Mouse (Mus musculus): ENCODE results near the gene Batf3.

The Batf3 gene

DNA sequence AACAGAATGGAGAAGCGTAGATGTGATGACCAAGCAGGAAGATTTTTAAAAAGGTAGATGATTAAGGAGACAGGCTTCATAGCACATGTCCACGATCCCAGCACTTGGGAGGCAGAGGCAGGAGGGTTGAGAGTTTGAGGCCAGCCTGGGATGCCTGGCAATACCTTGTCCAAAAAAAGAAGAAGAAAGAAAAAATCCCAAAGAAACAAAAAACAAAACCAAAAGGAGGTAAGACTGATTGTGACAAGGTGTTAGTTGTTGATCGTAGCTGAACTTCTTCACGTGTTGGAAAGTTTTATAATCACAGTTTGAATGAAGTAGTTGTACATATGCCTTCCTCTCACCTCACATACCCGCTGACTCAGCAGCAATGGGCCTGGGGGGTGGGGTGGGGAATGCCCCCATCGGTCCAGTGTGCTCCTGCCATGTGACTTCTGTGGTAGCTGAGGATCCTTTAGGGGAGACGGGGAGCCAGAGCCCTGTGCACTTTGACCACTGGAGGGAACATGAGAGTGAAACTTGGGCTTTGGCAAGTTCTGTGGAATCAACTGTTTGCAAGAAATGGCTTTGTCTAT, 11.3 kb upstream of the Batf3 start:
- no peak for DNase-seq (ENCODE audit: extremely low spot score, low spot score)

- no peak for DNase-seq (ENCODE audit: extremely low spot score, low spot score)
Measured at GRCm38 (mm10) chr1:191086960-191087359, 10.7 kb upstream of the Batf3 start.

DNA sequence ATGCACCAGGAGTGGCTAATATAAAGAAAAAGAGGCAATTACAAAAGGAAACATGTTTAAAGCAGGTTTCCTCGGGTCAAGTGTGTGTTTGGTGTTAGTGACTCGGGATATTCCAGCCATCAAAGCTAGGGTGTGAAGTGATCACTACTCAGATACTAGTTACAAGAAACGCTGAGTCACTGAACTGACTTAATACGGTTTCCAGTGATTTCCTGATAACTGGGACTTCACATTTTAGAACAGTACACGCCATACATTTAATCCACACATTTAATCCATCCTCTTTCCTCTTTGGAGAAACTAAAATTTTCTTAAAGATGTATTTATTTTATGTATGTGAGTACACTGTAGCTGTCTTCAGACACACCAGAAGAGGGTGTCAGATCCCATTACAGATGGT, 9.7 kb upstream of the Batf3 start:
- no peak for DNase-seq (ENCODE audit: extremely low spot score, low spot score)

DNA sequence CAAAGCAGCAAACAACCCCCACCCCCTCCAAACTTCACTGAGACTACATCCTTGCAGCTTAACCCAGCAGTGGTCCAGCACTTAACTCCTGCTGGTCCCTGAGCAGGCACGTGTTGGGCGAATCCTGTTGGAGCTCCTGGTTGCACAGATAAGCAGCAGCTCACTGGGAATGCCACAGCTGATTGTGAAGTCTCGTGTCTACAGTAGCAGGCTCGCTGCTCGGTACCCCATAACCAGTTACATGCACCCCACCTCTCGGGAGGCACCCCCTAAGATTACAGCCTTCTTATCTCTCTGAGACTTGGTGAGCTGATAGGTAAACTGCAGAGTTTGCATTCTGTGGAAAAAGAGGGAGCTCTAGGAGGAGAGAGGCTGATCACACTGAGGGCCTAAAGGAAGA, 8.3 kb upstream of the Batf3 start:
- no peak for DNase-seq (ENCODE audit: extremely low spot score, low spot score)

- DNase-seq (ENCODE audit: extremely low spot score, low spot score): no peak
Measured at GRCm38 (mm10) chr1:191092050-191092449, 5.6 kb upstream of the Batf3 start.

DNA sequence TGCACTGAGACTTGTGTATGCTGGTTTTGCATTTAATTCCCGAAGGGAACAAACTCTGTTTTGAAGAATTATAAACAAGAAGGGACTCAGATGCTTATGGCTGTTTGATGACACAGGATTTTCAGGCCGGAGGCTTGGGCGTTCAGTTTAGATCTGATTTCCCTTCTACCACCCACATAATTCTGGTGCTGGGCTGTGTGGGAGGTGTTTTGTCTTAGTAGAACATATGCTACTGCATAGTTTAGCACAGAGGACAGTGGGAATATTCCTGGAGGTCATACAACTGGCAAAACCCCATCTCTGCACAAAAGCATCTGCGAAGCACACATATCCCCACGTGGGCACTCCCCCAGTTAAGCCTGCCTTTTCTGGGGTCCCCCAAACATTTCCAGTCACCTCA, 4.1 kb upstream of the Batf3 start:
- DNase-seq (ENCODE audit: extremely low spot score, low spot score): no peak

DNA sequence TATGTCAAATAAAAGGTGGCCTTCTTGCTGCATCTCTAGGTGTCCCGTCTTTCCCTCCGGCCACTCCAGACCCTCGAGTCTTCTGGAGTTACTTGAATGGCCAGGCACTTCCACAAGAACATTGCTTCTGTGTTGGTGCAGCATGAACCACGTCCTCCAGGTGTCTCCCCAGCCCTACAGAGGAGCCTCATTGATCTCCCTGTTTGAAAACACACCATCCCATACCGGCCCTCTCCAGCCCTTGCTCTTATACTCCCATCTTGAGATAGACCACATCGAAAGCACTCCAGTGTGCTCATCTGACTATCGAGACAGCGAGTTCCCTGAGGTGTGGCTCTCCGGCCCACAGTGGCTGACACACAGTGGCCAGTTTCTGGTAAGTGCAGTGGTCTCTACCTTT, 2.6 kb upstream of the Batf3 start:
- DNase-seq (ENCODE audit: extremely low spot score, low spot score): no peak

DNA sequence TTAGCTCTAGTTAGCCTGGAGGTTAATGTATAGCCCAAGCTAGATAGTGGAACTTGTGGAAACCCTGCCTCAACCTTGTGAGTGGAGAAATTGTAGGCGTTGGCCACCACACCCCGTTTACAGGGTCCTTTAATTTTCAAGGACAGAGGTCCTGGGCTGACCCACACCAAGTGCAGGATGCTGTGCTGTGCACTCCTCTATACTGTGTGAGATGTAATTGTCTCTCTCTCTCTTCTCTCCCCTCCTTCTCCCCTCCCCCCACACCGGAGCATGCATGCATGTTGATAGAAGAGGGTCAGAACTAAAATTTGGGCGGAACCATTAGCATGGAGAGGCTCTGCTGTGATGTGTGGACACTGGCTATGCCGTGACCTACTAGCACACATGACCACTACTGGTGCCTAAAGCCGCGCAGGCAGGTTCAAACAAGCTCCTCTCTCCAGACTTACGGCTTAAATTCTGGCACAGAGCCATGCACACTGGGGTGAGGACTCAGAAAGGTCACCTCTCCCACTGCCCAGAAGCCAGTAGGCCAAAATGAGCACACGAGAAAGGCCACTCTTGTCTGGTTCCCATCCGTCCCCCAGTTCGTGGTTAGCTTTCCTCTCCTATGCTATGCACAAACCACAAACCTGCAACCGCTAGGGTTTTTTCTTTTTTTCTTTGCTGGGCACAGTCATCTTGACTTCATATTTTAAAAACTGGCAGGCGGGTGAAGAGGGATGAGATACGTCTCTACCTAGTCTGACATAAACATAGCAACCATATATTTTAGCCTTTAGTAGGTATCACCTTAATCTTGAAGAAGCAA, 571 bp upstream of the Batf3 start:
- peak; percentile 22 for DNase-seq (ENCODE audit: extremely low spot score, low spot score)

DNA sequence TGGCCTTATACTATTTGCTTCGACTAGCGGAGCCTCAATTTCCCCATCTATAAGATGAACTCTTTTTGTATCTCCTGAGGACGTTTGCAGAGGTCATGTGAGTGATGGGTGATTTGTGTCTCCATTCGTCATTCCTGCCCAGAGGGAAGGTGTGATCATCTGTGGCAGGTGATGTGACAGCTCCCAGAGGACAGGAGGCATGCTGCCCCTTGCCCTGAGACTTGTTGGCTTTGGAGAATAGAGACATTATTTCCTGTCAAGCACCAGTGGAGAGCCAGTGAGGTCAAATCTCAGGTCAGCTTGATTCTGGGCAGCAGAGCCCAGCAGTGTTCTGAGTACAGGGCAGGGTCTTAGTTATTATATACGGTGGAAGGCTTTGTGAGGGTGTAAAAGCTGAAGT, 1.5 kb downstream of the Batf3 start:
- DNase-seq (ENCODE audit: extremely low spot score, low spot score): peak; percentile 28

GRCm38 (mm10) chr1:191099772-191100291, 2.2 kb downstream of the Batf3 start:
- no peak for DNase-seq (ENCODE audit: extremely low spot score, low spot score)

GRCm38 (mm10) chr1:191102730-191103370, 5.2 kb downstream of the Batf3 start:
- DNase-seq (ENCODE audit: extremely low spot score, low spot score): no peak

DNA sequence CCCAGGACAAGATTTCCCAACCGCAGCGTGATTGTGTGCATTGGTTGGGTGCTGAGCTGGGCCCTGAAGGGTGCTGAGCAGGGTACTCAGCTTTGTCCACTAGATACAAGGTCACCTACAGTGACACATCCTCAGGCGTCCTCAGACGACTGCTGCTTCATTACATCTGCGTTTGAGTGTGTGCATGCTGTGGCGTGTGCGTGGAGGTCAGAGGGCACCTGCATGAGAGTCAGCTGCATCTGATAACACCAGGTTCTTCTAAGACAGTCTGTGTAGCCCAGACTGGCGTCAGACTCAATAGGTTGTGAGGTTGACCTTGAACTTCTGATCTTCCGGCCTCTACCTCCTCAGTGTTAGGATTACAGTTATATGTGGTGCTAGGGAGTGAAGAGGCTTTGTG, 7.6 kb downstream of the Batf3 start:
- no peak for DNase-seq (ENCODE audit: extremely low spot score, low spot score)

GRCm38 (mm10) chr1:191107306-191107705, 9.7 kb downstream of the Batf3 start:
- no peak for DNase-seq (ENCODE audit: extremely low spot score, low spot score)

- no peak for DNase-seq (ENCODE audit: extremely low spot score, low spot score)
Measured at GRCm38 (mm10) chr1:191109907-191110306, 12.3 kb downstream of the Batf3 start.

GRCm38 (mm10) chr1:191111146-191111545, 13.5 kb downstream of the Batf3 start:
- no peak for DNase-seq (ENCODE audit: extremely low spot score, low spot score)

DNA sequence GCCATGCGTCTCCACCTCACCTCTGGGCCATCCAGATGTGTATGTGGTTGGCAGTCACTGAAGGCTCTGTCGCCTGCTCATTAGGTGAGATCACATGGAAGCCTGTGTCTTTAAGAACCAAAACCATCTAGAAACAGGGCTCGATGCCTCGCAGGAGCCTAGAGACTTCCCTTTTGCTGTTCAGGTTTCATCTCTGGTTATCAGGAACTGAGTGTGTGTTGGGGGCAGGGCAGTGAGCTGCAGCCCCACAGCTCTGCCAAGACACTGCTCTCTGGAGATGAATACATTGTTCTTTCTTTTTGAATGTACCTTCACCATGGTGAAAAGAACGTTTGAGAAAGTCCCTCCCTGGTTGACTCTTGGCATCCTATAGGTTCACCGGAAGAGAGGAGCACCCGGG, 17.2 kb downstream of the Batf3 start:
- no peak for DNase-seq (ENCODE audit: extremely low spot score, low spot score)

DNA sequence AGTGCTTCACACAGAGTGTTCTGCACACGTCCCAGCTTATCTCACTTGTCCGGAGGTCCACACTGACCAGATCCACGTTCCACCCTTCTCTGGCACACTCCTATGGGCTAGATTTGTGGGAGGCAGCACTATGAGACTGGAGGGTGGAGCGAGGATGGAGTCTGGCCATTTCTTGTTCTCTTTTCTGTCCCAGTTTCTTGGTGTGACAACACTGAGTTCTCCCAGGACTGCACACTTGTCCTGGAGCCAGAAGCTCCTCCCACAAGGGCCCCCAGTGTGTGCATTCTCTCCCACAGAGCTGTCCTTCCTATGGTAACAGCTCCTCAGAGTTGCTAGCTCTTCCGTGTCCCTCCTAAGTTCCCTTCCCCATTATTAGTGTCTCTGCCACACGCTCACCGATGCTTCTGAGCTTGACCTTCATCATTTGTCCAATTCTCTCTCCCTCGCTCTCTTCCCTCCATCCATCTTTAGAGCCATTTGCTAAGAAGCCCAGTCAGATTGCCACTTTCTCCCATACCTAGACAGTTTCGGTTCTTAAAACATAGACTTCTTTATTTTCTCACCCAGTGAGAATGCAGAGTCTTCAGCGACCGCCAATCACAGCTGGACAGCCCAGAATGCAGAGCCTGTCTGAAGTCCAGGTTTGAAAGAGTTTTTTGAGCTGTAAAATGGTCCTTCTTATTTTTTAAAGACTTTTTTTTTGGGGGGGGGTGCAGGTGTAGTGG, 18.0 kb downstream of the Batf3 start:
- DNase-seq (ENCODE audit: extremely low spot score, low spot score): no peak

GRCm38 (mm10) chr1:191122744-191123143, 25.1 kb downstream of the Batf3 start:
- DNase-seq (ENCODE audit: extremely low spot score, low spot score): no peak

DNA sequence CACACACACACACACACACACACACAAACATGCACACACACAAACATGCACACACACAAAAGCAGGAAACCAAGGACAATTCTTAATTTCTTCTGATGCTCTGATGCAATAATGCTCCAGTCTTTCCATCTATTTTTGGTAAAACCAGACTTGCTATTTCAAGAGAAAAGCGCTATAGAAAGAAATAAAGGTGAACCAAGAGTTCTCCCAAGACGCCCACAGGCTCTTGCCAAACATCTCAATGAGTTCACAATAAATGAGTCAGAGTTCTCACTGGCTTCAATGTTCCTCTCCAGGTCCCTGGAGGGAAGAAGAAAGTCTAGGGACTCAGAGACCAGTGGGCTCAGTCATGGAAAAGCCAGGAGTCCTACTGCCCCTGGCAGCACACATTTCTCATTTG, 26.0 kb downstream of the Batf3 start:
- no peak for DNase-seq (ENCODE audit: extremely low spot score, low spot score)

GRCm38 (mm10) chr1:191124288-191124687, 26.6 kb downstream of the Batf3 start:
- no peak for DNase-seq (ENCODE audit: extremely low spot score, low spot score)

- DNase-seq (ENCODE audit: extremely low spot score, low spot score): peak; percentile 80
Measured at GRCm38 (mm10) chr1:191125811-191126638, 28.4 kb downstream of the Batf3 start.

Data from neural tube, embryonic 10.5 days (tissue).